Mouse (Mus musculus) cerebellum, postnatal 14 days (tissue): ENCODE measurements around the gene Slc6a12.

Experiments
- DNase-seq, 2 experiments: peaks; one replicate each; pipeline ENCODE4 v3.0.0; 2021; ENCODE audit warnings: mixed read lengths in 2 of 2

Slc6a12 gene

GRCm38 (mm10) chr6:121344329-121344728 is 1.5 kb downstream of the Slc6a12 start:
- DNase-seq = no peak

GRCm38 (mm10) chr6:121346428-121346827 is 3.6 kb downstream of the Slc6a12 start:
- no peak for DNase-seq

GRCm38 (mm10) chr6:121352276-121352675 is 9.4 kb downstream of the Slc6a12 start:
- no peak for DNase-seq

- DNase-seq = no peak
Measured at GRCm38 (mm10) chr6:121356041-121356440, 13.2 kb downstream of the Slc6a12 start.

GRCm38 (mm10) chr6:121357232-121357631 is 14.4 kb downstream of the Slc6a12 start:
- DNase-seq = no peak

GRCm38 (mm10) chr6:121363061-121363460 is 20.2 kb downstream of the Slc6a12 start:
- DNase-seq = peak; percentile 27 to 38

- DNase-seq = peak; percentile 27 to 32
Measured at GRCm38 (mm10) chr6:121363956-121364355, 21.1 kb downstream of the Slc6a12 start.

- peak; percentile 23 to 40 for DNase-seq
Measured at GRCm38 (mm10) chr6:121366537-121366936, 23.7 kb downstream of the Slc6a12 start.

GRCm38 (mm10) chr6:121367099-121367498 is 24.2 kb downstream of the Slc6a12 start:
- no peak for DNase-seq

- no peak for DNase-seq
Measured at GRCm38 (mm10) chr6:121371197-121371980, 28.5 kb downstream of the Slc6a12 start.

GRCm38 (mm10) chr6:121376159-121376558 is 33.3 kb downstream of the Slc6a12 start:
- peak in 1 of 2 experiments; percentile 26 for DNase-seq

GRCm38 (mm10) chr6:121378256-121378655 is 35.4 kb downstream of the Slc6a12 start:
- DNase-seq = no peak

GRCm38 (mm10) chr6:121380576-121380975 is 37.7 kb downstream of the Slc6a12 start:
- no peak for DNase-seq

GRCm38 (mm10) chr6:121382071-121382470 is 39.2 kb downstream of the Slc6a12 start:
- DNase-seq = no peak

- DNase-seq = no peak
Measured at GRCm38 (mm10) chr6:121385397-121385796, 42.5 kb downstream of the Slc6a12 start.

- DNase-seq = peak; percentile 13 to 54
Measured at GRCm38 (mm10) chr6:121392610-121393252, 49.9 kb downstream of the Slc6a12 start.

GRCm38 (mm10) chr6:121401140-121401539 is 58.3 kb downstream of the Slc6a12 start:
- DNase-seq = no peak

- DNase-seq = no peak
Measured at GRCm38 (mm10) chr6:121401826-121402660, 59.2 kb downstream of the Slc6a12 start.

- peak in 1 of 2 experiments; percentile 18 for DNase-seq
Measured at GRCm38 (mm10) chr6:121402661-121403244, 59.9 kb downstream of the Slc6a12 start.

- no peak for DNase-seq
Measured at GRCm38 (mm10) chr6:121405311-121405710, 62.4 kb downstream of the Slc6a12 start.

- DNase-seq = no peak
Measured at GRCm38 (mm10) chr6:121407571-121408011, 64.7 kb downstream of the Slc6a12 start.

- DNase-seq = no peak
Measured at GRCm38 (mm10) chr6:121412558-121413297, 69.9 kb downstream of the Slc6a12 start.
